Mouse (Mus musculus) MEL (cell line): ENCODE data around the gene Gla. TPM values are rescaled to one million over a fixed set of nuclear protein-coding genes. Genes with fewer than 3 reads are reported as not detected.
A peak's percentile ranks its signal among the peaks of the same experiment; 100 is the strongest.

Source experiments
- DNase-seq: peaks from one replicate; pipeline ENCODE4 v3.0.0; 2011; ENCODE audit warnings: low read depth, low spot score
- H3K27ac ChIP-seq: 2 replicates; pipeline ENCODE4 v1.5.1; 2012; ENCODE audit warnings: low read depth, mild to moderate bottlenecking, control low read depth, low read length, moderate library complexity; ENCODE audit not compliant: control insufficient read depth
- H3K27me3 ChIP-seq, 2 experiments: fragments of 150-350 bp in 1 of 2; sonication (generic) in 1 of 2; 2 replicates each; pipeline ENCODE4 v1.6.1; 2012; ENCODE audit warnings: low read length in 2 of 2, mild to moderate bottlenecking in 2 of 2, improper control_type of control experiment in 1 of 2, moderate library complexity in 1 of 2; ENCODE audit not compliant: insufficient read depth in 2 of 2, control insufficient read depth in 1 of 2
- H3K36me3 ChIP-seq, 2 experiments: 2 replicates each; pipeline ENCODE4 v1.6.1; 2012 to 2014; ENCODE audit warnings: low read length in 2 of 2, improper control_type of control experiment in 1 of 2, inconsistent platforms in 1 of 2, mild to moderate bottlenecking in 1 of 2; ENCODE audit not compliant: insufficient read depth in 2 of 2, control insufficient read depth in 1 of 2
- H3K4me1 ChIP-seq, 2 experiments: fragments of 150-350 bp in 1 of 2; sonication (generic) in 1 of 2; 2 replicates each; pipeline ENCODE4 v1.6.1; 2012; ENCODE audit warnings: low read length in 2 of 2, improper control_type of control experiment in 1 of 2, mild to moderate bottlenecking in 1 of 2; ENCODE audit not compliant: insufficient read depth in 2 of 2, control insufficient read depth in 1 of 2
- H3K4me3 ChIP-seq, 2 experiments: fragments of 150-350 bp in 1 of 2; sonication (generic) in 1 of 2; 2 replicates each; pipeline ENCODE4 v1.5.1; 2012; ENCODE audit warnings: low read depth in 2 of 2, low read length in 2 of 2, mild to moderate bottlenecking in 2 of 2, moderate library complexity in 2 of 2, control low read depth in 1 of 2, improper control_type of control experiment in 1 of 2; ENCODE audit not compliant: control insufficient read depth in 1 of 2, insufficient read depth in 1 of 2
- H3K79me2 ChIP-seq: 2 replicates; pipeline ENCODE4 v1.6.1; 2012; ENCODE audit warnings: mild to moderate bottlenecking, low read length, moderate library complexity; ENCODE audit not compliant: control insufficient read depth, poor library complexity, insufficient read depth
- H3K9ac ChIP-seq: 2 replicates; pipeline ENCODE4 v1.6.1; 2012; ENCODE audit warnings: low read depth, mild to moderate bottlenecking, control low read depth, low read length, moderate library complexity; ENCODE audit not compliant: control insufficient read depth, poor library complexity, severe bottlenecking
- H3K9me3 ChIP-seq: fragments of 150-350 bp; sonication (generic); replicated peaks from 2 replicates; pipeline ENCODE4 v1.6.1; 2012; ENCODE audit warnings: mild to moderate bottlenecking, low read length, improper control_type of control experiment, moderate library complexity; ENCODE audit not compliant: insufficient read depth
- BHLHE40 ChIP-seq: IDR thresholded peaks from 2 replicates; pipeline ENCODE4 v1.6.1; 2012; ENCODE audit warnings: low read depth, mild to moderate bottlenecking, inconsistent platforms, low read length, improper control_type of control experiment, borderline replicate concordance
- CHD1 ChIP-seq: IDR thresholded peaks from 2 replicates; pipeline ENCODE4 v1.6.1; 2012; ENCODE audit warnings: low read depth, mild to moderate bottlenecking, inconsistent platforms, low read length, improper control_type of control experiment
- CHD2 ChIP-seq: IDR thresholded peaks from 2 replicates; pipeline ENCODE4 v1.6.1; 2011; ENCODE audit warnings: low read length, improper control_type of control experiment
- ELF1 ChIP-seq: IDR thresholded peaks from 2 replicates; pipeline ENCODE4 v1.6.1; 2014; ENCODE audit warnings: low read depth, mild to moderate bottlenecking, inconsistent platforms, low read length, improper control_type of control experiment, moderate library complexity
- ETS1 ChIP-seq: IDR thresholded peaks from 2 replicates; pipeline ENCODE4 v1.6.1; 2012; ENCODE audit warnings: low read depth, mild to moderate bottlenecking, inconsistent platforms, low read length, improper control_type of control experiment, moderate library complexity
- GABPA ChIP-seq: IDR thresholded peaks from 2 replicates; pipeline ENCODE4 v1.6.1; 2012; ENCODE audit warnings: low read depth, mild to moderate bottlenecking, inconsistent platforms, low read length, improper control_type of control experiment, moderate library complexity
- GATA1 ChIP-seq: IDR thresholded peaks from 2 replicates; pipeline ENCODE4 v1.6.1; 2011; ENCODE audit warnings: low read depth, low read length, improper control_type of control experiment
- HCFC1 ChIP-seq: IDR thresholded peaks from 2 replicates; pipeline ENCODE4 v1.6.1; 2012; ENCODE audit warnings: low read depth, mild to moderate bottlenecking, inconsistent platforms, low read length, improper control_type of control experiment, moderate library complexity
- JUND ChIP-seq: IDR thresholded peaks from 2 replicates; pipeline ENCODE4 v1.6.1; 2011; ENCODE audit warnings: low read depth, mild to moderate bottlenecking, improper control_type of control experiment, low read length
- MAFK ChIP-seq: IDR thresholded peaks from 2 replicates; pipeline ENCODE4 v1.6.1; 2011; ENCODE audit warnings: low read depth, mild to moderate bottlenecking, low read length, improper control_type of control experiment, borderline replicate concordance
- MAX ChIP-seq: IDR thresholded peaks from 2 replicates; pipeline ENCODE4 v1.6.1; 2011; ENCODE audit warnings: low read length, improper control_type of control experiment
- MAZ ChIP-seq: IDR thresholded peaks from 2 replicates; pipeline ENCODE4 v1.6.1; 2012; ENCODE audit warnings: low read depth, mild to moderate bottlenecking, inconsistent platforms, low read length, improper control_type of control experiment
- MEF2A ChIP-seq: IDR thresholded peaks from 2 replicates; pipeline ENCODE4 v1.6.1; 2014; ENCODE audit warnings: low read depth, mild to moderate bottlenecking, inconsistent platforms, low read length, improper control_type of control experiment; ENCODE audit not compliant: poor library complexity, insufficient replicate concordance, severe bottlenecking; ENCODE audit errors: extremely low read depth
- MXI1 ChIP-seq: IDR thresholded peaks from 2 replicates; pipeline ENCODE4 v1.6.1; 2011; ENCODE audit warnings: mild to moderate bottlenecking, low read depth, low read length, improper control_type of control experiment
- MYB ChIP-seq: IDR thresholded peaks from 2 replicates; pipeline ENCODE4 v1.6.1; 2011; ENCODE audit warnings: mild to moderate bottlenecking, low read depth, low read length, improper control_type of control experiment
- NRF1 ChIP-seq: IDR thresholded peaks from 2 replicates; pipeline ENCODE4 v1.6.1; 2014; ENCODE audit warnings: low read depth, mild to moderate bottlenecking, inconsistent platforms, low read length, improper control_type of control experiment, moderate library complexity; ENCODE audit not compliant: poor library complexity, insufficient read depth, severe bottlenecking
- POLR2A ChIP-seq, 2 experiments: IDR thresholded peaks; 2 replicates each; pipeline ENCODE4 v1.6.1; 2011 to 2012; ENCODE audit warnings: low read length in 2 of 2, mild to moderate bottlenecking in 2 of 2, control low read depth in 1 of 2, improper control_type of control experiment in 1 of 2, low read depth in 1 of 2, moderate library complexity in 1 of 2; ENCODE audit not compliant: control insufficient read depth in 1 of 2, insufficient read depth in 1 of 2, poor library complexity in 1 of 2
- POLR2AphosphoS2 ChIP-seq: IDR thresholded peaks from 2 replicates; pipeline ENCODE4 v1.6.1; 2011; ENCODE audit warnings: low read length, improper control_type of control experiment
- POLR2AphosphoS5 ChIP-seq: IDR thresholded peaks from 2 replicates; pipeline ENCODE4 v1.6.1; 2012; ENCODE audit warnings: low read depth, borderline replicate concordance, mild to moderate bottlenecking, inconsistent platforms, low read length, moderate library complexity, mixed read lengths
- SIN3A ChIP-seq: IDR thresholded peaks from 2 replicates; pipeline ENCODE4 v1.6.1; 2012; ENCODE audit warnings: low read length, improper control_type of control experiment, inconsistent platforms
- TAL1 ChIP-seq: IDR thresholded peaks from 2 replicates; pipeline ENCODE4 v1.6.1; 2012; ENCODE audit warnings: mild to moderate bottlenecking, inconsistent platforms, low read length, moderate library complexity, mixed read lengths
- USF1 ChIP-seq: IDR thresholded peaks from 2 replicates; pipeline ENCODE4 v1.6.1; 2014; ENCODE audit warnings: low read depth, mild to moderate bottlenecking, inconsistent platforms, low read length, improper control_type of control experiment, moderate library complexity
- ZKSCAN1 ChIP-seq: IDR thresholded peaks from 2 replicates; pipeline ENCODE4 v1.6.1; 2012; ENCODE audit warnings: low read depth, mild to moderate bottlenecking, inconsistent platforms, low read length, improper control_type of control experiment, moderate library complexity
- ZMIZ1 ChIP-seq: IDR thresholded peaks from 2 replicates; pipeline ENCODE4 v1.6.1; 2012; ENCODE audit warnings: low read depth, mild to moderate bottlenecking, inconsistent platforms, low read length, improper control_type of control experiment, moderate library complexity
- ZNF384 ChIP-seq: IDR thresholded peaks from 2 replicates; pipeline ENCODE4 v1.6.1; 2012; ENCODE audit warnings: low read depth, mild to moderate bottlenecking, inconsistent platforms, low read length, improper control_type of control experiment
- polyA plus RNA-seq, 2 experiments: library from polyadenylated mRNA; stranded (reverse) in 1 of 2; unstranded in 1 of 2; fragments of >175 nt in 1 of 2; fragments of >200 nt in 1 of 2; gene quantifications; 2 replicates each; pipeline versions ENCODE4 v1.2.1 to v1.2.4; 2012; ENCODE audit warnings: low replicate concordance in 2 of 2, low read depth in 1 of 2; ENCODE audit not compliant: insufficient read length in 2 of 2, insufficient read depth in 1 of 2, missing spikeins in 1 of 2
- total RNA-seq: library from RNA; depleted of rRNA; stranded (reverse); fragments of 300-350 nt; gene quantifications from 2 replicates; pipeline ENCODE4 v1.2.3, GENCODE M21; 2012

Gene Gla
- total and polyA plus RNA-seq, 3 experiments, result 10.2 to 17.0 TPM; not detected in 1

DNA sequence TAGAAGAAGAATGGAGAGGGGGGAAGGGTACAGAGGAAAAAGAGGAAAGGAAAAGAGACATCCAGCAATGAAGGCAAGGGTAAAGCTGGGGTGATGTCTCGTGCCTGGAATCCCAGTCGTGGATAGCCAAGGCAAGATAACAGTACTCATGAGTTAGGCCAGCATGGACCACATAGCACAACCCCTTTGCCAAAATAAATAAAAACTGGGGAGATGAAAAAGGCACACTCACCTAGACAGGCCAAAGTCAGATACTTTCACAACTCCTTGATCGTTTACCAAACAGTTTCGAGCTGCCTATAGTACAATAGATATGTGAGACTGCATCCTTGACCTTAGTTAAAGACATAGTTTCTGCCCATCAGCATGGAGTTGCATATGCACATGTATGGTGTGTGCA, 53.6 kb downstream of the Gla start (continued):
- TF ChIP-seq SIN3A, result no peak
- TF ChIP-seq, all 39 proteins: peak for 0

DNA sequence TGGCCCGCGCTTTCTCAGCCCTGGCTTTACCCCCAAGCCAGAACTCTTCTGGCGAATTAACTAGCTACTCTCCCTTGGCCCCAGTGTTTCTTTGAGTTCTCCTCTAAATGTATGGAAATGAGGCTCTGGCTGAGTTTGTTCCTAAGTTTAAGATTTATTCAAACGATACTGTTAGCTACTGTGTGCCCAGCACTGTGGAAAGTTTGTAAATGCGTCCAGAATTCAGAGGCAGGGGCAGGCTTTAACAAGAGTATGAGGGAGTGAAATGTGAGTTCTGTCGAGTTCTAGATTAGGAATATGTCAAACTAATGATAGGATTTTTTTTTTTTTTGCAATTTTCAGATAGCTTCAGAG, 59.0 kb downstream of the Gla start:
- peak overlapping the region; percentile 99 for H3K9ac ChIP-seq
- H3K4me3 ChIP-seq, result peak overlapping the region; percentile 69 to 97
- TF ChIP-seq MAX, result no peak
- TF ChIP-seq POLR2AphosphoS5, result no peak
- TF ChIP-seq GABPA, result no peak
- no peak for TF ChIP-seq SIN3A
- no peak for TF ChIP-seq ZKSCAN1
- TF ChIP-seq GATA1, result no peak
- no peak for TF ChIP-seq JUND
- TF ChIP-seq CHD2, result no peak
- TF ChIP-seq POLR2AphosphoS2, result peak; percentile 19
- no peak for TF ChIP-seq CHD1
- no peak for TF ChIP-seq MEF2A
- TF ChIP-seq POLR2A (IDR thresholded peaks at IDR 0.05; ENCODE audit: control insufficient read depth in 1 of 2, insufficient read depth in 1 of 2, low read depth in 1 of 2, low read length in 2 of 2, poor library complexity in 1 of 2), result peak in 1 of 2 experiments; percentile 34; a peak in 1 of 4 replicates
- no peak for TF ChIP-seq ELF1
- TF ChIP-seq MAZ, result no peak
- peaks cover 30% of the 10 kb centered on the region for H3K79me2 ChIP-seq
- no peak for DNase-seq
- H3K9me3 ChIP-seq, result no peaks in the 10 kb centered on the region
- no peaks in the 10 kb centered on the region for H3K27me3 ChIP-seq
- peaks cover 28 to 34% of the 10 kb centered on the region in 2 experiments for H3K36me3 ChIP-seq
- peak overlapping the region; percentile 99 for H3K27ac ChIP-seq
- H3K4me1 ChIP-seq, result peaks cover 3 to 9% of the 10 kb centered on the region in 2 experiments; a peak in 3 of 4 replicates

DNA sequence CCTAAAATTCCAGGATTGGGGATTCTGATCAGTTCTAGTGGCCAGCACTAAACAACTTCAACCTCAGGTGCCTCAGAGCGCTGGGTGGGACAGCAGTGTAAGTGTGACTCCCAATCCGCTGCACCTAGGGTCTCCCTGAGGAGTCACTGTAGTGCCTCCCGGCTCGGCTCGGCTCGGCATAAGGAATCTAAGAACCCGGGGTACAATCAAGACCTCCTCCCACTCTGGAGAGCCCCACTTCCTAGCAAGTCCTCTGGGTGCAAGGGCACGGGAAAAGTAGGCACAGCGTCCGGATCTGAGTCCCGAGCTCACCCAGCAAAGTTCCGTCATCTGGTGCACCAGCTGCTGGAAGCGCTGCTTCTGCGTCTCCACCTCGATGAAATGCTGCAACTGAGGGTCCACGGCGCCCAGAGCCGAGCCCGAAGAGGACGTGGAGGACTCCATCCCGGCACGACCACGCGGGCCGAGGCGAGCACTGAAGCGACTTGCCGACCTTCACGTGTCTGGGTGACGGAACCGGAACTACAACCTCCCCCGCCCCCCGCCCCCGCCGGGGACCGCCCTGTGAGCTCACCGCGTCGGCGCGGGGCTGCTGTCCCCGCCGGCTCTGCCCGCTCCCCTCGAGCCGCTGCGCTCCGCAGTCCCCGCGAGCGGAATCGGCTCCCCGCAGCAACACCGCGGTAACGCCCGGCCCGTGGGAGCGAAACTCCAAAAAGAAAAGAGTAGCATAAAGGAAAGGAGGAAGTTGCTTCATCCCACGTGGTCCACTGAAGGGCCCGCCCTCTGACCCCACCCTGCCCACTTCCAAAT, 59.6 kb downstream of the Gla start, which contains the start of gene Timm8a1:
Gene Timm8a1 (minus strand): TSS at position 721 of the 810 bp plus-strand sequence.
- peak within 1 kb of the TSS; percentile 99 for H3K27ac ChIP-seq
- H3K79me2 ChIP-seq, result peaks cover 30% of the 10 kb centered on the region
- peaks cover 3 to 9% of the 10 kb centered on the region in 2 experiments; a peak in 3 of 4 replicates for H3K4me1 ChIP-seq
- peak within 1 kb of the TSS; percentile 92 to 97 for H3K4me3 ChIP-seq
- H3K36me3 ChIP-seq, result peaks cover 32 to 38% of the 10 kb centered on the region in 2 experiments
- peak within 1 kb of the TSS; percentile 99 for H3K9ac ChIP-seq
- H3K9me3 ChIP-seq, result no peaks in the 10 kb centered on the region
- DNase-seq, result peak; percentile 95
- no peaks in the 10 kb centered on the region for H3K27me3 ChIP-seq
- TF ChIP-seq MEF2A (no peak), MAFK (no peak), CHD1 (no peak), TAL1 (no peak), USF1 (peak; percentile 91), MYB (no peak), SIN3A (peak; percentile 75), ETS1 (no peak; the same call in 1 of the 2 replicates), JUND (no peak), ZKSCAN1 (no peak), MXI1 (peak; percentile 85), POLR2A (IDR thresholded peaks at IDR 0.05; ENCODE audit: control insufficient read depth in 1 of 2, insufficient read depth in 1 of 2, low read depth in 1 of 2, low read length in 2 of 2, poor library complexity in 1 of 2) (peak in 1 of 2 experiments; percentile 89; a peak in 2 of 4 replicates), MAX (peak; percentile 90), ZMIZ1 (peak; percentile 62; the same call in 1 of the 2 replicates), ZNF384 (no peak), GATA1 (no peak), BHLHE40 (no peak; the same call in 1 of the 2 replicates), MAZ (peak; percentile 24; the same call in 1 of the 2 replicates), NRF1 (peak; percentile 55), HCFC1 (peak; percentile 59; the same call in 1 of the 2 replicates)
